Mouse (Mus musculus): ENCODE data around the gene Amelx.

Gene Amelx

GRCm38 (mm10) chrX:169187100-169187499 is at the start of gene Amelx:
Gene Amelx, minus strand, starts transcription at chrX:169187200.
- DNase-seq: no peak

GRCm38 (mm10) chrX:169222357-169223062 is 35.5 kb upstream of the Amelx start:
- no peak for DNase-seq

- no peak for DNase-seq
Observed at GRCm38 (mm10) chrX:169220064-169220463, 33.1 kb upstream of the Amelx start.

GRCm38 (mm10) chrX:169210019-169210418 is 23.0 kb upstream of the Amelx start:
- no peak for DNase-seq

GRCm38 (mm10) chrX:169178634-169179033 is 8.4 kb downstream of the Amelx start:
- no peak for DNase-seq

GRCm38 (mm10) chrX:169173796-169174195 is 13.2 kb downstream of the Amelx start:
- peak; percentile 13 for DNase-seq

- no peak for DNase-seq
Observed at GRCm38 (mm10) chrX:169170981-169171380, 16.0 kb downstream of the Amelx start.

GRCm38 (mm10) chrX:169158385-169158784 is 28.6 kb downstream of the Amelx start:
- DNase-seq: no peak

- DNase-seq: no peak
Observed at GRCm38 (mm10) chrX:169153805-169154204, 33.2 kb downstream of the Amelx start.

- DNase-seq: no peak
Observed at GRCm38 (mm10) chrX:169140467-169140866, 46.5 kb downstream of the Amelx start.

GRCm38 (mm10) chrX:169139758-169140157 is 47.2 kb downstream of the Amelx start:
- DNase-seq: no peak
